Comparison of ENCODE assay signal across 9 mouse cellular contexts in the genomic region with DNA sequence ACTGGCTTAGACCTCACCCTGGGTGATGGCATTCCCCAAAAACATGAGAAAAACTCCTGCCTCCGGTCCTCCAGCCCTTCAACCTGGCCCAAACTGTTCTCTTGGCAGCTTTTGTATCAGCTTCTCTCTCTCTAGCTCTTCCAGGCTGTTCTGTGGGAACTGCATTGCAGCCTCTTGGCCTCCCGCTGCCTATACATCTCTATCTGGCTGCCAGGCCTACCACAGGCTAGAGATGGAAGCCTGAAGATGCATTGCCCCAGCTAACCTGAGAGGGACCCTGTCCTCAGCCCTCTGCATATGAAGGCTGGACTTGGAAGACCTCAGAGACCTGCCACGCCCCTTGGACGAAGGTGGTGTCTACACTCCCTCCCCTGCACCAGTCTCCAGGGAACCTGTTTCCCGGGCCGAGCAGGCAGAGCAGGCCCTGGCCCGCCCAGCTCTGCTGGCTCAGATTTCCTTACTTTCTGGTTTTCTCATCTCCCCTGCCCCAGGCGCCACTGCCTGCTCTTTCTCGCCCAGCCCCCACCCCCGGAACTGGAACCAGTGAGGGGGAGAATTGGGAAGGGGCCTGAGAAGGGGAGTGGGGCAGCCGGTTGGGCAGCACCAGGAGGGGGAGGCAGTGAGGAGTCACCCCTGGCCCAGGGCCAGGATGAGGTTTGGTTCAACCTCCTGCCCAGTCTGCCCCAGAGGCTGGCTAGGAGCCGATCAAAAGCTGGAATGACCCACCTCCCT. TPM values are rescaled to one million over a fixed set of nuclear protein-coding genes. Genes with fewer than 3 reads are reported as not detected.
A peak's percentile ranks its signal among the peaks of the same experiment; 100 is the strongest.
DNase-seq lines count a peak whose midpoint lies in the region; ATAC-seq and TF ChIP-seq lines count a peak whose summit lies in the region.
"Had no signal": no experiment of that assay in that cellular context is flagged by ENCODE, and none has a peak within 500 bp of the region (broad histone marks: within the 10 kb centered on the region; RNA-seq: fewer than 3 reads in every experiment).

No protein-coding gene starts in this region.

- no peak overlapping the region for H3K4me3 ChIP-seq in heart, adult 2 months
- H3K4me3 ChIP-seq in heart, postnatal 0 days (ENCODE audit: low read depth, low read length), result no peak overlapping the region

- peak; percentile 18; the same call in 1 of the 2 replicates for TF ChIP-seq CTCF in heart, adult 2 months (IDR thresholded peaks at IDR 0.05)
- TF ChIP-seq CTCF in heart, postnatal 0 days (IDR thresholded peaks at IDR 0.05; ENCODE audit: low read depth), result no peak

- peak overlapping the region; percentile 16; the same call in 1 of the 2 replicates for H3K4me2 ChIP-seq in heart, postnatal 0 days (ENCODE audit: low read depth, low read length)

- peak; percentile 65 to 66 for DNase-seq in heart, adult 2 months
- no peak for DNase-seq in heart, adult 8-10 months (ENCODE audit: low spot score)
- DNase-seq in embryo, embryonic 9.5 days (ENCODE audit: extremely low spot score), result peak; percentile 80
- DNase-seq in heart, postnatal 0 days (ENCODE audit: low spot score), result no peak
- DNase-seq in kidney, postnatal 4 days, result peak; percentile 81 to 87
- DNase-seq in ovary, postnatal 36 days (ENCODE audit: low spot score), result peak; percentile 65
- DNase-seq in right cerebral cortex, adult 18-20 months, result no peak

- H3K79me2 ChIP-seq in heart, adult 2 months (replicated peaks; ENCODE audit: control insufficient read depth, insufficient read depth, low read length), result no peaks in the 10 kb centered on the region

- WGBS in heart, adult 2 months, result 28% methylated on average over 12 of the region's 12 CpGs
- WGBS in heart, postnatal 0 days, result 15% methylated on average over 12 of the region's 12 CpGs

- H3K9ac ChIP-seq in heart, adult 2 months (ENCODE audit: low read depth, low read length), result no peak overlapping the region
- no peak overlapping the region for H3K9ac ChIP-seq in heart, postnatal 0 days (replicated peaks; ENCODE audit: low read depth, low read length)

- H3K36me3 ChIP-seq in heart, adult 2 months (ENCODE audit: control insufficient read depth, insufficient read depth, low read length), result no peaks in the 10 kb centered on the region
- H3K36me3 ChIP-seq in heart, postnatal 0 days (replicated peaks; ENCODE audit: control insufficient read depth, insufficient read depth, low read length), result no peaks in the 10 kb centered on the region
- H3K36me3 ChIP-seq: G1E had no signal

- no peaks in the 10 kb centered on the region for H3K9me3 ChIP-seq in heart, postnatal 0 days (replicated peaks; ENCODE audit: control insufficient read depth, low read length)
- H3K9me3 ChIP-seq: G1E had no signal

- H3K4me1 ChIP-seq in heart, adult 2 months (ENCODE audit: control insufficient read depth, insufficient read depth, low read length), result peaks cover 12% of the 10 kb centered on the region
- peaks cover 13% of the 10 kb centered on the region for H3K4me1 ChIP-seq in heart, postnatal 0 days (ENCODE audit: control insufficient read depth, insufficient read depth)

- peak overlapping the region; percentile 59 for H3K27ac ChIP-seq in heart, adult 2 months
- peak overlapping the region; percentile 43; the same call in 1 of the 2 replicates for H3K27ac ChIP-seq in heart, postnatal 0 days (ENCODE audit: low read depth)

- H3K27me3 ChIP-seq in heart, adult 2 months (ENCODE audit: control insufficient read depth, insufficient read depth, low read length), result no peaks in the 10 kb centered on the region
- H3K27me3 ChIP-seq in heart, postnatal 0 days (ENCODE audit: control insufficient read depth, insufficient read depth, low read length), result peaks cover 21% of the 10 kb centered on the region

- no peak for ATAC-seq in heart, postnatal 0 days (ENCODE audit: insufficient read depth, low read depth)
- ATAC-seq in megakaryocyte progenitor cell, adult 5-6 weeks (replicated peaks; ENCODE audit: poor library complexity), result no peak

- intact Hi-C loops in heart, adult 2 months (cut with DNase I), result no loop called here

- TF ChIP-seq POLR2A in heart, adult 2 months (IDR thresholded peaks at IDR 0.05; ENCODE audit: insufficient read depth, low read depth, low read length), result no peak

- TF ChIP-seq EP300 in heart, adult 2 months (IDR thresholded peaks at IDR 0.05; ENCODE audit: insufficient read depth, low read depth, low read length), result no peak
- TF ChIP-seq EP300 in heart, postnatal 0 days (IDR thresholded peaks at IDR 0.05; ENCODE audit: low read depth), result no peak

RNA-seq across cellular contexts. Expression of a gene that starts 4.1 kb away (rescaled TPM):
- 10 to 100 TPM; 13.4 to 16.8 TPM for total RNA-seq in heart, adult 2 months (2021)
- polyA plus RNA-seq in heart, adult 2 months (2012; rRNA removed), result 29.1 and 31.8 TPM in 2 replicates
- 10 to 100 TPM; 11.9 to 16.5 (median 14.3) TPM for total RNA-seq in heart, adult 8-10 months (2022)
- 38.4 and 59.5 TPM in 2 replicates for total RNA-seq in heart, postnatal 0 days (2014; rRNA removed; ENCODE audit: low replicate concordance)
- 2.6 and 2.7 TPM in 2 replicates for polyA plus RNA-seq in heart, postnatal 0 days (2015; fragmentation: Nextera tagmentation; extraction: Ambion mirVana)
- not detected in 2 replicates for total RNA-seq in megakaryocyte progenitor cell, adult 5-6 weeks (2015)
- total RNA-seq in megakaryocyte progenitor cell, adult 5-6 weeks (2017), result 1.00 TPM in 1 of 2 replicates, not detected in the other

RNA-seq across cellular contexts. Expression of a gene that starts 34.9 kb away (rescaled TPM):
- total RNA-seq in heart, adult 2 months (2021), result not detected
- not detected in 2 replicates for polyA plus RNA-seq in heart, adult 2 months (2012; rRNA removed)
- total RNA-seq in heart, adult 8-10 months (2022), result not detected
- total RNA-seq in heart, postnatal 0 days (2014; rRNA removed; ENCODE audit: low replicate concordance), result not detected in 2 replicates
- polyA plus RNA-seq in heart, postnatal 0 days (2015; fragmentation: Nextera tagmentation; extraction: Ambion mirVana), result 0.25 and 0.33 TPM in 2 replicates
- total RNA-seq in megakaryocyte progenitor cell, adult 5-6 weeks (2015), result 0.12 TPM in 1 of 2 replicates, not detected in the other
- total RNA-seq in megakaryocyte progenitor cell, adult 5-6 weeks (2017), result not detected in 2 replicates
- polyA plus RNA-seq: G1E had no signal

RNA-seq across cellular contexts. Expression of a gene that starts 45.1 kb away (rescaled TPM):
- total RNA-seq in heart, adult 2 months (2021), result 10 to 100 TPM; 71.5 to 88.3 TPM
- polyA plus RNA-seq in heart, adult 2 months (2012; rRNA removed), result 162 and 314 TPM in 2 replicates
- total RNA-seq in heart, adult 8-10 months (2022), result 10 to 100 TPM; 62.8 to 91.0 (median 81.6) TPM
- 8.9 and 16.9 TPM in 2 replicates for total RNA-seq in heart, postnatal 0 days (2014; rRNA removed; ENCODE audit: low replicate concordance)
- polyA plus RNA-seq in heart, postnatal 0 days (2015; fragmentation: Nextera tagmentation; extraction: Ambion mirVana), result 2.7 and 4.0 TPM in 2 replicates
- not detected in 2 replicates for total RNA-seq in megakaryocyte progenitor cell, adult 5-6 weeks (2015)
- total RNA-seq in megakaryocyte progenitor cell, adult 5-6 weeks (2017), result not detected in 2 replicates
- polyA plus RNA-seq: G1E had no signal

RNA-seq across cellular contexts. Expression of a gene that starts 56.4 kb away (rescaled TPM):
- total RNA-seq in heart, adult 2 months (2021), result 10 to 100 TPM; 38.9 to 54.6 TPM
- polyA plus RNA-seq in heart, adult 2 months (2012; rRNA removed), result 50.5 and 68.3 TPM in 2 replicates
- total RNA-seq in heart, adult 8-10 months (2022), result 10 to 100 TPM; 34.0 to 45.4 (median 39.7) TPM
- total RNA-seq in heart, postnatal 0 days (2014; rRNA removed; ENCODE audit: low replicate concordance), result 53.5 and 90.6 TPM in 2 replicates
- polyA plus RNA-seq in heart, postnatal 0 days (2015; fragmentation: Nextera tagmentation; extraction: Ambion mirVana), result 81.7 and 88.9 TPM in 2 replicates
- total RNA-seq in megakaryocyte progenitor cell, adult 5-6 weeks (2015), result 110 and 146 TPM in 2 replicates
- 142 and 235 TPM in 2 replicates for total RNA-seq in megakaryocyte progenitor cell, adult 5-6 weeks (2017)

Comparison
In these comparisons a context has a peak if more than half of its experiments do, and no peak if none do; other contexts are left out.
1. DNase-seq: peak in heart, adult 2 months (2 of 2), embryo, embryonic 9.5 days (single experiment), kidney, postnatal 4 days (2 of 2) and ovary, postnatal 36 days (single experiment); none in heart, adult 8-10 months (single experiment), heart, postnatal 0 days (single experiment) and right cerebral cortex, adult 18-20 months (single experiment).
2. RNA of a gene that starts 4.1 kb away (total RNA-seq): 38.4 to 59.5 TPM in heart, postnatal 0 days, 13.4 to 16.8 TPM in heart, adult 2 months and 11.9 to 16.5 TPM in heart, adult 8-10 months; 1.00 TPM in megakaryocyte progenitor cell, adult 5-6 weeks; every median in the first group is over 4 times any median in the second.